Mouse (Mus musculus): Measurements from ENCODE around the gene Fads3. TPM values are rescaled to one million over a fixed set of nuclear protein-coding genes. Genes with fewer than 3 reads are reported as not detected.
A peak's percentile ranks its signal among the peaks of the same experiment; 100 is the strongest.

The Fads3 gene
- total and polyA plus RNA-seq, 2 experiments = 1.4 to 4.8 TPM

- H3K4me1 ChIP-seq (ENCODE audit: control insufficient read depth, insufficient read depth, low read length) = peaks cover 2% of the 10 kb centered on the region
- H3K79me2 ChIP-seq (ENCODE audit: control insufficient read depth, insufficient read depth, low read length) = no peaks in the 10 kb centered on the region
- no peaks in the 10 kb centered on the region for H3K27me3 ChIP-seq (ENCODE audit: control insufficient read depth, insufficient read depth, low read length)
- peak overlapping the region; percentile 7; the same call in 1 of the 2 replicates for H3K27ac ChIP-seq (replicated peaks; ENCODE audit: insufficient read depth, low read depth, low read length)
- DNase-seq (ENCODE audit: extremely low read depth, low read depth, low spot score) = no peak
- H3K9ac ChIP-seq (ENCODE audit: low read depth, low read length) = no peak overlapping the region
- no peak overlapping the region for H3K4me3 ChIP-seq (ENCODE audit: insufficient read depth, low read depth, low read length)
- TF ChIP-seq CTCF (IDR thresholded peaks at IDR 0.05; ENCODE audit: low read depth, low read length) (no peak), POLR2A (IDR thresholded peaks at IDR 0.05; ENCODE audit: extremely low read depth, insufficient read depth, low read length) (no peak)
- no peaks in the 10 kb centered on the region for H3K36me3 ChIP-seq (ENCODE audit: control insufficient read depth, insufficient read depth, low read length)
- 30% methylated on average over 6 of the region's 6 CpGs for WGBS
These were observed 28.5 kb upstream of the Fads3 start for GRCm38 (mm10) chr19:10012827-10013278.

GRCm38 (mm10) chr19:10013348-10013747, 28.0 kb upstream of the Fads3 start:
- H3K4me1 ChIP-seq (ENCODE audit: control insufficient read depth, insufficient read depth, low read length) = peaks cover 2% of the 10 kb centered on the region
- H3K4me3 ChIP-seq (ENCODE audit: insufficient read depth, low read depth, low read length) = no peak overlapping the region
- DNase-seq (ENCODE audit: extremely low read depth, low read depth, low spot score) = no peak
- TF ChIP-seq POLR2A (IDR thresholded peaks at IDR 0.05; ENCODE audit: extremely low read depth, insufficient read depth, low read length) (no peak), CTCF (IDR thresholded peaks at IDR 0.05; ENCODE audit: low read depth, low read length) (no peak)
- no peaks in the 10 kb centered on the region for H3K27me3 ChIP-seq (ENCODE audit: control insufficient read depth, insufficient read depth, low read length)
- no peaks in the 10 kb centered on the region for H3K79me2 ChIP-seq (ENCODE audit: control insufficient read depth, insufficient read depth, low read length)
- peak overlapping the region; percentile 6 for H3K27ac ChIP-seq (replicated peaks; ENCODE audit: insufficient read depth, low read depth, low read length)
- WGBS = 68% methylated on average over 3 of the region's 3 CpGs
- H3K9ac ChIP-seq (ENCODE audit: low read depth, low read length) = no peak overlapping the region
- no peaks in the 10 kb centered on the region for H3K36me3 ChIP-seq (ENCODE audit: control insufficient read depth, insufficient read depth, low read length)

GRCm38 (mm10) chr19:10013913-10014312, 27.5 kb upstream of the Fads3 start:
- Histone ChIP-seq H3K27me3 (ENCODE audit: control insufficient read depth, insufficient read depth, low read length) (no peaks in the 10 kb centered on the region), H3K4me1 (ENCODE audit: control insufficient read depth, insufficient read depth, low read length) (peaks cover 2% of the 10 kb centered on the region), H3K4me3 (ENCODE audit: insufficient read depth, low read depth, low read length) (no peak overlapping the region), H3K36me3 (ENCODE audit: control insufficient read depth, insufficient read depth, low read length) (no peaks in the 10 kb centered on the region), H3K27ac (replicated peaks; ENCODE audit: insufficient read depth, low read depth, low read length) (peak overlapping the region; percentile 6; the same call in 1 of the 2 replicates), H3K79me2 (ENCODE audit: control insufficient read depth, insufficient read depth, low read length) (no peaks in the 10 kb centered on the region), H3K9ac (ENCODE audit: low read depth, low read length) (no peak overlapping the region)
- TF ChIP-seq CTCF (IDR thresholded peaks at IDR 0.05; ENCODE audit: low read depth, low read length) (no peak), POLR2A (IDR thresholded peaks at IDR 0.05; ENCODE audit: extremely low read depth, insufficient read depth, low read length) (no peak)
- 72% methylated on average over 5 of the region's 5 CpGs for WGBS
- no peak for DNase-seq (ENCODE audit: extremely low read depth, low read depth, low spot score)

GRCm38 (mm10) chr19:10014824-10015223, 26.5 kb upstream of the Fads3 start:
- Histone ChIP-seq H3K4me1 (ENCODE audit: control insufficient read depth, insufficient read depth, low read length) (peaks cover 2% of the 10 kb centered on the region), H3K79me2 (ENCODE audit: control insufficient read depth, insufficient read depth, low read length) (no peaks in the 10 kb centered on the region), H3K4me3 (ENCODE audit: insufficient read depth, low read depth, low read length) (no peak overlapping the region), H3K36me3 (ENCODE audit: control insufficient read depth, insufficient read depth, low read length) (no peaks in the 10 kb centered on the region), H3K27ac (replicated peaks; ENCODE audit: insufficient read depth, low read depth, low read length) (no peak overlapping the region), H3K9ac (ENCODE audit: low read depth, low read length) (no peak overlapping the region), H3K27me3 (ENCODE audit: control insufficient read depth, insufficient read depth, low read length) (no peaks in the 10 kb centered on the region)
- 78% methylated on average over 13 of the region's 13 CpGs for WGBS
- TF ChIP-seq POLR2A (IDR thresholded peaks at IDR 0.05; ENCODE audit: extremely low read depth, insufficient read depth, low read length) = no peak
- no peak for TF ChIP-seq CTCF (IDR thresholded peaks at IDR 0.05; ENCODE audit: low read depth, low read length)
- DNase-seq (ENCODE audit: extremely low read depth, low read depth, low spot score) = no peak

- Histone ChIP-seq H3K79me2 (ENCODE audit: control insufficient read depth, insufficient read depth, low read length) (no peaks in the 10 kb centered on the region), H3K4me3 (ENCODE audit: insufficient read depth, low read depth, low read length) (no peak overlapping the region), H3K36me3 (ENCODE audit: control insufficient read depth, insufficient read depth, low read length) (no peaks in the 10 kb centered on the region), H3K4me1 (ENCODE audit: control insufficient read depth, insufficient read depth, low read length) (peaks cover 2% of the 10 kb centered on the region), H3K27me3 (ENCODE audit: control insufficient read depth, insufficient read depth, low read length) (no peaks in the 10 kb centered on the region), H3K27ac (replicated peaks; ENCODE audit: insufficient read depth, low read depth, low read length) (no peak overlapping the region), H3K9ac (ENCODE audit: low read depth, low read length) (no peak overlapping the region)
- WGBS = 93% methylated on average over 4 of the region's 4 CpGs
- DNase-seq (ENCODE audit: extremely low read depth, low read depth, low spot score) = no peak
- TF ChIP-seq CTCF (IDR thresholded peaks at IDR 0.05; ENCODE audit: low read depth, low read length) (no peak), POLR2A (IDR thresholded peaks at IDR 0.05; ENCODE audit: extremely low read depth, insufficient read depth, low read length) (no peak)
These were observed 25.9 kb upstream of the Fads3 start for GRCm38 (mm10) chr19:10015442-10015841.

GRCm38 (mm10) chr19:10016151-10016550, 25.2 kb upstream of the Fads3 start:
- Histone ChIP-seq H3K9ac (ENCODE audit: low read depth, low read length) (no peak overlapping the region), H3K36me3 (ENCODE audit: control insufficient read depth, insufficient read depth, low read length) (no peaks in the 10 kb centered on the region), H3K27me3 (ENCODE audit: control insufficient read depth, insufficient read depth, low read length) (no peaks in the 10 kb centered on the region), H3K4me3 (ENCODE audit: insufficient read depth, low read depth, low read length) (no peak overlapping the region), H3K27ac (replicated peaks; ENCODE audit: insufficient read depth, low read depth, low read length) (no peak overlapping the region), H3K79me2 (ENCODE audit: control insufficient read depth, insufficient read depth, low read length) (no peaks in the 10 kb centered on the region), H3K4me1 (ENCODE audit: control insufficient read depth, insufficient read depth, low read length) (peaks cover 2% of the 10 kb centered on the region)
- 85% methylated on average over 4 of the region's 4 CpGs for WGBS
- TF ChIP-seq CTCF (IDR thresholded peaks at IDR 0.05; ENCODE audit: low read depth, low read length) = no peak
- no peak for DNase-seq (ENCODE audit: extremely low read depth, low read depth, low spot score)

All from liver, adult 2 months (tissue).